Mouse (Mus musculus) lung, postnatal 4 days (tissue): Measurements from ENCODE around the gene Asic4.

ENCODE experiments used
- DNase-seq, 2 experiments: peaks; one replicate each; pipeline ENCODE4 v3.0.0; 2021

The Asic4 gene

GRCm38 (mm10) chr1:75504256-75505045 lies 54.2 kb downstream of the Asic4 start:
- DNase-seq, result peak in 1 of 2 experiments; percentile 15

GRCm38 (mm10) chr1:75505159-75505955 lies 55.1 kb downstream of the Asic4 start:
- DNase-seq, result peak; percentile 76 to 83

GRCm38 (mm10) chr1:75505956-75506831 lies 56.0 kb downstream of the Asic4 start, which contains the start of gene Obsl1:
Obsl1 (minus strand) TSS chr1:75506452.
- DNase-seq, result peak; percentile 83 to 92

- DNase-seq, result peak in 1 of 2 experiments; percentile 24
Measured at GRCm38 (mm10) chr1:75507006-75507405, 56.8 kb downstream of the Asic4 start, which contains the start of gene Inha. Inha (plus strand) TSS chr1:75507077.

- DNase-seq, result no peak
Measured at GRCm38 (mm10) chr1:75509586-75509985, 59.4 kb downstream of the Asic4 start.

- peak in 1 of 2 experiments; percentile 19 for DNase-seq
Measured at GRCm38 (mm10) chr1:75510154-75510553, 59.9 kb downstream of the Asic4 start.

GRCm38 (mm10) chr1:75511437-75512210 lies 61.4 kb downstream of the Asic4 start:
- DNase-seq, result no peak

GRCm38 (mm10) chr1:75512550-75512949 lies 62.3 kb downstream of the Asic4 start:
- no peak for DNase-seq

GRCm38 (mm10) chr1:75516703-75517380 lies 66.6 kb downstream of the Asic4 start:
- no peak for DNase-seq

- no peak for DNase-seq
Measured at GRCm38 (mm10) chr1:75517984-75518383, 67.7 kb downstream of the Asic4 start.

GRCm38 (mm10) chr1:75518427-75518826 lies 68.2 kb downstream of the Asic4 start:
- DNase-seq, result no peak

- peak; percentile 14 to 48 for DNase-seq
Measured at GRCm38 (mm10) chr1:75519576-75519975, 69.3 kb downstream of the Asic4 start.

GRCm38 (mm10) chr1:75521321-75522031 lies 71.2 kb downstream of the Asic4 start, which contains the start of gene Stk11ip:
Stk11ip (plus strand) TSS chr1:75521529.
- peak; percentile 94 to 96 for DNase-seq
